Mouse (Mus musculus) ES-Bruce4 (cell line): ENCODE data around the gene Agpat4. TPM values are rescaled to one million over a fixed set of nuclear protein-coding genes. Genes with fewer than 3 reads are reported as not detected.
A peak's percentile ranks its signal among the peaks of the same experiment; 100 is the strongest.

Experiments used
- H3K27ac ChIP-seq: 2 replicates; pipeline ENCODE4 v1.5.1; 2012; ENCODE audit warnings: low read length, inconsistent platforms; ENCODE audit not compliant: insufficient read depth
- H3K27me3 ChIP-seq: 2 replicates; pipeline ENCODE4 v1.6.1; 2012; ENCODE audit warnings: mild to moderate bottlenecking, low read length, inconsistent platforms; ENCODE audit not compliant: control insufficient read depth, poor library complexity, insufficient read depth, severe bottlenecking
- H3K36me3 ChIP-seq: 2 replicates; pipeline ENCODE4 v1.6.1; 2012; ENCODE audit warnings: inconsistent platforms, mild to moderate bottlenecking, low read length, moderate library complexity; ENCODE audit not compliant: control insufficient read depth, poor library complexity, insufficient read depth, severe bottlenecking
- H3K4me1 ChIP-seq: one replicate; pipeline ENCODE4 v1.8.1; 2011; ENCODE audit warnings: low read length; ENCODE audit not compliant: control insufficient read depth, insufficient read depth
- H3K4me3 ChIP-seq: 2 replicates; pipeline ENCODE4 v1.5.1; 2011; ENCODE audit warnings: low read depth, mild to moderate bottlenecking, low read length
- H3K9ac ChIP-seq: 2 replicates; pipeline ENCODE4 v1.6.1; 2012; ENCODE audit warnings: low read depth, mild to moderate bottlenecking, inconsistent platforms; ENCODE audit not compliant: poor library complexity, severe bottlenecking
- H3K9me3 ChIP-seq: replicated peaks from 2 replicates; pipeline ENCODE4 v1.6.1; 2012; ENCODE audit warnings: mild to moderate bottlenecking, low read length, inconsistent platforms; ENCODE audit not compliant: control insufficient read depth, poor library complexity, insufficient read depth, severe bottlenecking
- CTCF ChIP-seq: IDR thresholded peaks from one replicate; pipeline ENCODE4 v1.8.1; 2011; ENCODE audit warnings: low read depth, low read length
- EP300 ChIP-seq: IDR thresholded peaks from 2 replicates; pipeline ENCODE4 v1.6.1; 2011; ENCODE audit warnings: low read depth, low read length; ENCODE audit not compliant: insufficient read depth
- POLR2A ChIP-seq: IDR thresholded peaks from one replicate; pipeline ENCODE4 v1.8.1; 2011; ENCODE audit warnings: low read length; ENCODE audit not compliant: insufficient read depth
- polyA plus RNA-seq: library from polyadenylated mRNA; stranded (reverse); fragments of >200 nt; gene quantifications from 2 replicates; pipeline ENCODE4 v1.2.4, GENCODE M21; 2011; ENCODE audit warnings: low read depth; ENCODE audit not compliant: missing spikeins, insufficient read depth, insufficient read length

Agpat4 gene
- polyA plus RNA-seq, 1 experiment, result 80.4 TPM

GRCm38 (mm10) chr17:12187782-12188181, 69.3 kb downstream of the Agpat4 start:
- H3K36me3 ChIP-seq, result no peaks in the 10 kb centered on the region
- H3K9ac ChIP-seq, result no peak overlapping the region
- peaks cover 3% of the 10 kb centered on the region for H3K4me1 ChIP-seq
- no peak overlapping the region for H3K27ac ChIP-seq
- H3K4me3 ChIP-seq, result no peak overlapping the region
- 0 out of 2 replicates have a peak, but pooled peaks cover 2% of the 10 kb centered on the region for H3K9me3 ChIP-seq
- TF ChIP-seq CTCF, result no peak
- TF ChIP-seq EP300, result no peak
- no peak for TF ChIP-seq POLR2A
- no peaks in the 10 kb centered on the region for H3K27me3 ChIP-seq

DNA sequence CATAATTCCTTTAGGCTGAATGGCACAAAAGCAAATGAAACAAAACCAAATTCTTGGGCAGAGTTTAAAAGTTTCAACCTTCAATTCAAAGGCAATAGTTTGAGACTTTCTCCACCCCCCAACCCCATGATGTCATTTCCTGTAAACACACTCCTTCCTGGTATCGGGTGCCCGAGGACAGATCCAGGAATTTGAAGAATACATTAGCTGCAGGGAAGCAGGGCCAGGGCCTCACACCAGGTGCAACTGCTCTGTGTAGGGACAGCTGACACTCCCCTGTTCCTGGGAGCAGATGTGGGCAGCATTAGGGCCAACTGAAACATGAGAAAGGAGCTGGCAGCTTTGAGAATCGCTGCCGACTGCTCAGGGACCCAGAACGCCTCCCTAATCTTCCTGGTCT, 76.6 kb downstream of the Agpat4 start:
- Histone ChIP-seq H3K27me3 (no peaks in the 10 kb centered on the region), H3K4me1 (peaks cover 3% of the 10 kb centered on the region), H3K27ac (peak overlapping the region; percentile 94), H3K9ac (peak overlapping the region; percentile 30), H3K9me3 (no peaks in the 10 kb centered on the region), H3K4me3 (peak overlapping the region; percentile 42), H3K36me3 (no peaks in the 10 kb centered on the region)
- no peak for TF ChIP-seq CTCF
- TF ChIP-seq POLR2A, result no peak
- peak; percentile 93 for TF ChIP-seq EP300

GRCm38 (mm10) chr17:12195604-12196003, 77.1 kb downstream of the Agpat4 start:
- Histone ChIP-seq H3K27ac (peak overlapping the region; percentile 94), H3K36me3 (no peaks in the 10 kb centered on the region), H3K27me3 (no peaks in the 10 kb centered on the region), H3K9me3 (no peaks in the 10 kb centered on the region), H3K4me3 (peak overlapping the region; percentile 42; the same call in 1 of the 2 replicates), H3K4me1 (peaks cover 3% of the 10 kb centered on the region), H3K9ac (peak overlapping the region; percentile 30)
- no peak for TF ChIP-seq POLR2A
- TF ChIP-seq EP300, result peak; percentile 86

DNA sequence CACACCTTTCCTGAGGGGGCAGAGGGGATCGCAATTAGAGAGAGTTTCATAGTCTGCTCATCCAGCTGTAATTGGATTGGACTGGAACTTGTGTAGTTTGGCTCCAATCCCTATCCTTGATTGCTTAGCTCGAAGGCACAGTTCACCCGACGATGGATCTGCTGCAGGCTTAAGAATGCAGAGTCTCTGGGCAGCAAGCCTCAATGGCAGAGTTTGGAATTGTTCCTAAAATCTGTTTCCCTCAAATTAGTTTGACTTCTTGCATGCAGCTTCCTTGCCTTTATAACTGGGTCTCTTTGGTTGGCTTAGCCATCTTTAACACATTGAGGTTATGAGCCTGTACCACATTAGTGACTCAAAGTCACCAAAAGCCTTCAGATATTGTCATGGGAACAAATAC, 81.4 kb downstream of the Agpat4 start:
- Histone ChIP-seq H3K4me3 (no peak overlapping the region), H3K27me3 (no peaks in the 10 kb centered on the region), H3K9ac (no peak overlapping the region), H3K36me3 (no peaks in the 10 kb centered on the region), H3K4me1 (peaks cover 17% of the 10 kb centered on the region), H3K27ac (no peak overlapping the region), H3K9me3 (no peaks in the 10 kb centered on the region)
- TF ChIP-seq POLR2A (no peak), EP300 (no peak), CTCF (no peak)

DNA sequence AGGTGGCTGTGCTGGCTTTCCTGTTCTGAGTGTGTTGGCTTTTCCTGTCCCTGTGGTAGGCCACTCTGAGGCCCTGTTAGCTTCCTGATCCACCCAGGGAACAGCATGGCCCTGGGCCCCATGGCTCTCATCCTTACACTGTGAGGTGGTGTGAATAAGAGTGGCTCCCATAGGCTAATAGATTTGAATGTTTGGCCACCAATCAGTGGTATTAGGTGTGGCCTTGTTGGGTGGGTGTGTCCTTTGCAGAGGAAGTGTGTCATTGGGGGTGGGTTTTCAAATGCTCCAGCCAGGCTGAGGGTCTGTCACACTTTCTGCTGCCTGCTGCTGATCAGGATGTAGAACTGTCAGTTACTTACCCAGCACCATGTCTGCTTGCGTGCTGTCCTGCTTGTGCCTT, 82.6 kb downstream of the Agpat4 start:
- H3K4me1 ChIP-seq, result peaks cover 25% of the 10 kb centered on the region
- TF ChIP-seq EP300 (no peak), CTCF (no peak)
- no peaks in the 10 kb centered on the region for H3K27me3 ChIP-seq
- no peak overlapping the region; the same call in 1 of the 2 replicates for H3K27ac ChIP-seq
- H3K36me3 ChIP-seq, result no peaks in the 10 kb centered on the region
- H3K4me3 ChIP-seq, result peak overlapping the region; percentile 3; the same call in 1 of the 2 replicates
- H3K9me3 ChIP-seq, result no peaks in the 10 kb centered on the region
- H3K9ac ChIP-seq, result no peak overlapping the region

DNA sequence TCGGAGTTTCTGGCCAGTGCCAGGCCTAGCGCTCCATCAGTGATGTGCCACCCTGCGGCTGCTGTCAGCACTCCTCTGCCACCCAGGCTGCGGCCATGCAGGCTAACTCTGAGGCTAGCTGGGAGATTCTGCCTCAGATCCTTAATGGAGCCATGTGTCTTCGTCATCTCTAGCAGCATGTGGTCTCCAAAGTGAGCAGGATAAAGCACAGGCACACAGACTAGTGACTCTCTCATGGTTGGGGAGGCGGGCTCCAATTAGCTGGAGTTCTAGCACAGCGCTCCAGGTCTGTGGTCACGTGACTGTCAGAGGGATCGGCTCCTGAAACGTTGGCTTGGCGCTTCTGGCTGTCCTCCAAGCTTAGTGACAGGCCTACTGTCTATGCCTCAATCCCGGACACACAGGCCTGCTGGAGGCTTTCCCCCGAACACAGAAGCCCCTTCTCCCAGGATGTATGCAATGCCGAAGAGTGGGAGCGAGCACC, 85.0 kb downstream of the Agpat4 start:
- H3K4me3 ChIP-seq, result 0 out of 2 replicates have a peak overlapping the region, but pooled peaks have one; percentile 0

More for the DNA sequence above, 85.0 kb downstream of the Agpat4 start:
- TF ChIP-seq POLR2A, result no peak
- TF ChIP-seq EP300, result no peak
- no peaks in the 10 kb centered on the region for H3K36me3 ChIP-seq
- no peak overlapping the region; the same call in 1 of the 2 replicates for H3K27ac ChIP-seq
- H3K9me3 ChIP-seq, result no peaks in the 10 kb centered on the region
- H3K27me3 ChIP-seq, result no peaks in the 10 kb centered on the region
- no peak overlapping the region for H3K9ac ChIP-seq
- H3K4me1 ChIP-seq, result peaks cover 28% of the 10 kb centered on the region
